Mouse (Mus musculus) forebrain, embryonic 14.5 days (tissue): ENCODE data around the gene Rrnad1. TPM values are rescaled to one million over a fixed set of nuclear protein-coding genes. Genes with fewer than 3 reads are reported as not detected.

Source experiments
- ATAC-seq: fragments of 200-750 bp; cut with Nextera tagmentation; 2 replicates; pipeline ENCODE4 v1.8.0; 2017; ENCODE audit warnings: mild to moderate bottlenecking, moderate library complexity
- DNase-seq: peaks from one replicate; pipeline ENCODE4 v3.0.0-alpha.2; 2015; ENCODE audit warnings: low spot score
- H3K27ac ChIP-seq: fragments of 300-500 bp; sonication (generic); 2 replicates; pipeline ENCODE4 v1.5.1; 2014; ENCODE audit warnings: low read depth, mild to moderate bottlenecking, control low read depth, low read length, moderate library complexity
- H3K27me3 ChIP-seq: fragments of 300-500 bp; sonication (generic); replicated peaks from 2 replicates; pipeline ENCODE4 v1.6.1; 2014; ENCODE audit warnings: low read length, control low read depth, mixed read lengths; ENCODE audit not compliant: control insufficient read depth, insufficient read depth
- H3K36me3 ChIP-seq: fragments of 300-500 bp; sonication (generic); 2 replicates; pipeline ENCODE4 v1.6.1; 2014; ENCODE audit warnings: low read length, control low read depth; ENCODE audit not compliant: control insufficient read depth, insufficient read depth
- H3K4me1 ChIP-seq: fragments of 300-500 bp; sonication (generic); 2 replicates; pipeline ENCODE4 v1.6.1; 2014; ENCODE audit warnings: antibody characterized with exemption, low read length, control low read depth; ENCODE audit not compliant: control insufficient read depth, insufficient read depth
- H3K4me2 ChIP-seq: fragments of 300-500 bp; sonication (generic); 2 replicates; pipeline ENCODE4 v1.6.1; 2014; ENCODE audit warnings: mild to moderate bottlenecking, control low read depth, low read length
- H3K4me3 ChIP-seq: fragments of 300-500 bp; sonication (generic); 2 replicates; pipeline ENCODE4 v1.5.1; 2014; ENCODE audit warnings: low read depth, low read length, control low read depth
- H3K9ac ChIP-seq: fragments of 300-500 bp; sonication (generic); 2 replicates; pipeline ENCODE4 v1.6.1; 2014; ENCODE audit warnings: mild to moderate bottlenecking, low read length, control low read depth, moderate library complexity
- H3K9me3 ChIP-seq: fragments of 300-500 bp; sonication (generic); replicated peaks from 2 replicates; pipeline ENCODE4 v1.6.1; 2016; ENCODE audit warnings: low read length, control low read depth, mixed read lengths; ENCODE audit not compliant: control insufficient read depth
- WGBS: fragments of 180-500 bp; shearing (Covaris S2); extraction: QIAGEN DNeasy Blood & Tissue Kit; methylation state at CpG from one replicate; pipeline ENCODE4 v1.1.7; 2014; 5-methylcytosine and 5-hydroxymethylcytosine counted together
- polyA plus RNA-seq: library from polyadenylated mRNA; unstranded; fragments of >200 nt; fragmentation: Nextera tagmentation; extraction: Ambion mirVana; gene quantifications from 2 replicates; pipeline ENCODE4 v1.2.1, GENCODE M21; 2014

The Rrnad1 gene
- polyA plus RNA-seq, 1 experiment from 2014 or later, result 15.6 TPM

GRCm38 (mm10) chr3:87945781-87946540, 15.4 kb upstream of the Rrnad1 start:
- no peak overlapping the region for H3K9ac ChIP-seq
- H3K36me3 ChIP-seq, result peaks cover 31% of the 10 kb centered on the region
- H3K27ac ChIP-seq, result no peak overlapping the region
- H3K4me3 ChIP-seq, result no peak overlapping the region
- 17% methylated on average over 12 of the region's 12 CpGs for WGBS
- H3K9me3 ChIP-seq, result no peaks in the 10 kb centered on the region
- no peak overlapping the region for H3K4me2 ChIP-seq
- ATAC-seq, result no peak
- DNase-seq, result peak; percentile 20
- peaks cover 41% of the 10 kb centered on the region for H3K4me1 ChIP-seq
- 0 out of 2 replicates have a peak, but pooled peaks cover 3% of the 10 kb centered on the region for H3K27me3 ChIP-seq

DNA sequence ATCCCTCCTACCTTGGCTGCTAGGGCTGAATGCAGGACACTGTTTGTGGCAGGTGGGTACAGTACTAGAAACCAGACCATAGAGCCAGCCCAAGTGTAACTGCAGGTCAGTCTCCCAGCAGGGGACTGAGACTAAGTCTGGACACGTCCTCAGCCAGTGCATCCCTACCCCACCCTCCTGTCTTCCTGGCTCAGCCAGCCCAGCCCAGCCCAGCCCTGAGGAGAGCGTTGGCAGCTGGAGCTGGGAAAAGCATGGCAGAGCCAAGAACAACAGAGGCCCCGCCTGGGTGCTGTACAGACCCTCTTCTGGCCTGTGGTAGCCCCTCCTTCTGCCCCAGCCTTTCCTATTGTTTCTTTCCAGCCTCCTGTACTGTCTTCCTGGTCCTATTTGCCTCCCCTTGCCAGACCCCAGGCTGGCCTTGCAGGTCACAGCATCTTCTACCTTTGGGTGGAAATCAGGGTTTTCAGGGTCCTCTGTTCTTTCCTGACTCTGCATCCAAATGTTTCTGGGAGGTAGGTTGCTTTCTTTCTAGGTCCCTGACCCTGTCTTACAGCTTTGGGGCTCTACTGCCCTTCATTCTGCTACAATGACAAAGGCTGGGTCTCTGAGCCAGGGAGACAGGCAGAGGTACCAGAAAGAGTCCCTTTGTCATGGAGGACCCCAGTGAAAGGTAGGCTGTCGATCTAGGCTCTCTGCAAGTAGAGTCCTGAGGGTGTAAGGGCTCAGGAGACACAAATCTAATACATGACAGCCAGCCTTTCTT, 14.5 kb upstream of the Rrnad1 start:
- 0 out of 2 replicates have a peak, but pooled peaks cover 3% of the 10 kb centered on the region for H3K27me3 ChIP-seq
- no peaks in the 10 kb centered on the region for H3K9me3 ChIP-seq
- peak overlapping the region; percentile 37; the same call in 1 of the 2 replicates for H3K9ac ChIP-seq
- no peak overlapping the region for H3K4me2 ChIP-seq
- DNase-seq (peak; percentile 44), ATAC-seq (peak; percentile 59; the same call in 1 of the 2 replicates)
- no peak overlapping the region for H3K27ac ChIP-seq
- H3K4me1 ChIP-seq, result peaks cover 39% of the 10 kb centered on the region
- no peak overlapping the region for H3K4me3 ChIP-seq
- WGBS, result 11% methylated on average over 4 of the region's 4 CpGs
- peaks cover 40% of the 10 kb centered on the region for H3K36me3 ChIP-seq

DNA sequence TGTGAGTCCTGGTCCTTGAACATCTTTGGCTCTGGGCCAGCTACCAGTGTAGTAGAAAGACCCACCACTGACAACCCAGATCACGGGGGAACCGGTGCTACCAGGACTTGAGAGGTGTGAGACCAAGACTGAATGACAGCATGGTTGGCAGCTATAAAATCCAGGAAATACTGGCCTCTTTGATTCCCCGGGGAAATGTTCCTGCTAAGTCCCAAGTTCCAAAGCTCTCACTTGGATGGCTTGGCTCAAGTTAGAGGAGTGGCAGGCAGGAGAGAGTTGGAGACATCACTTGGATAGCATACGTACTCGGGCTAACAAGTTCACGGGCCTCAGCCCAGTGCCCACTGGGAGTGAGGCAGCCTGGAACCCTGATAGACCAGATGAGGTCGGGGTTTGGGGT, 13.1 kb upstream of the Rrnad1 start:
- 0 out of 2 replicates have a peak, but pooled peaks cover 3% of the 10 kb centered on the region for H3K27me3 ChIP-seq
- WGBS, result 81% methylated on average over 7 of the region's 7 CpGs

DNA sequence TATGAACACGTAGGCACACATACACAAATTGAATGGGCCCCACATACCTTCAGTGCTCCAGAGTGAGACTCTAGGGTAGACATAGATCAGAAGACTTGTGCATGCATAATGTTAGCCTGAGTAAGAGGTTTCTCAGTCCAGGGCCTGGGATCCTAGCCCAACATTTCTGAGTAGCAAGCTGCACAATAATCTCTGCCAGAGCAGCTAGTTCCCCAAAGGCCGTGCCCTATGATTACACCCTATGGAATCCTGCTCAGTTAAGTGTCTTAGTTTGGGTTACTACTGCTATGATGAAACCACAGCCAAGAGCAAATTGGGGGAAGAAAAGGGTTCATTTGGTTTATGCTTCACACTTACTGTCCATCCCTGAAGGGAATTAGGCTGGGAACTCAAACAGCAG, 12.0 kb upstream of the Rrnad1 start:
- Histone ChIP-seq H3K27ac (no peak overlapping the region), H3K4me1 (peaks cover 18% of the 10 kb centered on the region), H3K27me3 (0 out of 2 replicates have a peak, but pooled peaks cover 3% of the 10 kb centered on the region), H3K36me3 (peaks cover 66% of the 10 kb centered on the region), H3K9ac (no peak overlapping the region), H3K4me2 (no peak overlapping the region), H3K9me3 (no peaks in the 10 kb centered on the region), H3K4me3 (no peak overlapping the region)
- ATAC-seq, result no peak
- DNase-seq, result no peak
- WGBS, result 92% methylated on average over 2 of the region's 2 CpGs

More for the DNA sequence above, 13.1 kb upstream of the Rrnad1 start:
- Histone ChIP-seq H3K36me3 (peaks cover 55% of the 10 kb centered on the region), H3K9ac (no peak overlapping the region), H3K4me3 (no peak overlapping the region), H3K27ac (no peak overlapping the region), H3K4me2 (no peak overlapping the region), H3K9me3 (no peaks in the 10 kb centered on the region), H3K4me1 (peaks cover 29% of the 10 kb centered on the region)
- no peak for DNase-seq
- ATAC-seq, result no peak

GRCm38 (mm10) chr3:87940611-87941010, 10.1 kb upstream of the Rrnad1 start:
- Histone ChIP-seq H3K4me2 (no peak overlapping the region), H3K36me3 (peaks cover 75% of the 10 kb centered on the region), H3K4me3 (no peak overlapping the region), H3K27me3 (no peaks in the 10 kb centered on the region), H3K27ac (no peak overlapping the region), H3K9ac (no peak overlapping the region), H3K9me3 (no peaks in the 10 kb centered on the region), H3K4me1 (0 out of 2 replicates have a peak, but pooled peaks cover 4% of the 10 kb centered on the region)
- DNase-seq (no peak), ATAC-seq (no peak)
- WGBS, result 58% methylated on average over 5 of the region's 5 CpGs

- WGBS, result 99% methylated on average over 2 of the region's 2 CpGs
- DNase-seq, result peak; percentile 90
- H3K36me3 ChIP-seq, result peaks cover 79% of the 10 kb centered on the region
- H3K9me3 ChIP-seq, result no peaks in the 10 kb centered on the region
- no peak overlapping the region for H3K4me3 ChIP-seq
- ATAC-seq, result peak; percentile 48
- H3K9ac ChIP-seq, result no peak overlapping the region
- no peaks in the 10 kb centered on the region for H3K27me3 ChIP-seq
- peaks cover 5% of the 10 kb centered on the region; the same call in 1 of the 2 replicates for H3K4me1 ChIP-seq
- H3K4me2 ChIP-seq, result no peak overlapping the region
- no peak overlapping the region for H3K27ac ChIP-seq
Observed at GRCm38 (mm10) chr3:87935776-87936175, 5.3 kb upstream of the Rrnad1 start.

DNA sequence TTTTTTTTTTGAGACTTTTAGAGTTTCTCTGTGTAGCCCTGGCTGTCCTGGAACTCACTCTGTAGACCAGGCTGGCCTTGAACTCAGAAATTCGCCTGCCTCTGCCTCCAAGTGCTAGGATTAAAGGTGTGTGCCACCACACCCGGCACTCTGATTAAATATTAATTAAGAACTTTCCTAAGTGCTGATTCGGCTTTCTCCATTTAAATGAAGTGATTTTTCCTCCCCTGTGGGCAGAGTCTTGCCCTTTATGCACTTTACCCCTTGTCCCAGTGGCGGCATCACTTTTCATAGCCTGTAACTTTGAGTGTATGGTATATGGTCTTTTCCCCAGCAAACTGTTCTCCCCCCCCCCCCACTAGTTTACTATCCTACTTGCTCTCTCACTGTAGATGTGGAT, 4.7 kb upstream of the Rrnad1 start:
- 83% methylated on average over 4 of the region's 4 CpGs for WGBS
- no peak overlapping the region for H3K4me2 ChIP-seq
- H3K27me3 ChIP-seq, result no peaks in the 10 kb centered on the region
- H3K9me3 ChIP-seq, result no peaks in the 10 kb centered on the region
- no peak overlapping the region for H3K27ac ChIP-seq
- ATAC-seq (no peak), DNase-seq (no peak)
- no peak overlapping the region for H3K4me3 ChIP-seq
- H3K4me1 ChIP-seq, result peaks cover 5% of the 10 kb centered on the region; the same call in 1 of the 2 replicates
- H3K9ac ChIP-seq, result no peak overlapping the region
- H3K36me3 ChIP-seq, result peaks cover 73% of the 10 kb centered on the region

DNA sequence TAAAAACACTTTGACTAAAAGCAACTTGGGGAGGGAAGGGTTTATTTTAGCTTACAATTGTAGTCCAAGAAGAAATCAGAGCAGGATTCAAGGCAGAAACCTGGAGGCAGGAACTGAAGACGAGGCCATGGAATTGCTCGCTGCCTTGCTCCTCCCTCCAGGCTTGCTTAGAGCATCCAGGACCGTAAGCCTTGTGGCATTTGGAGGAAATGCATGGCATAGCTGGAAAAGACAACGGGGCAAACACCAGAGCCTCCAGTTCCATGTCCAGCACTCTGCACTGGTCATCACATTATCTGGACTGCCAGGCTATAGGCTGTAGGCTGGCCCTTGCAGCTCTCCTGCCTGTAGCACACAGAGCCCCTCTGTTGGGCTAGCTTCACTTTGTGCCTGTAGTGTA, 4.0 kb upstream of the Rrnad1 start:
- WGBS, result 75% methylated on average over 4 of the region's 4 CpGs
- Histone ChIP-seq H3K27me3 (no peaks in the 10 kb centered on the region), H3K4me2 (no peak overlapping the region), H3K4me3 (no peak overlapping the region), H3K9ac (no peak overlapping the region), H3K9me3 (no peaks in the 10 kb centered on the region), H3K4me1 (peaks cover 6% of the 10 kb centered on the region; the same call in 1 of the 2 replicates), H3K27ac (no peak overlapping the region), H3K36me3 (peaks cover 66% of the 10 kb centered on the region)
- no peak for DNase-seq
- no peak for ATAC-seq
